Mouse (Mus musculus) urinary bladder, adult 18-20 months (tissue): ENCODE data around the gene Cerk.
"Not testable (repeated sequence)": the region's sequence is repeated elsewhere in the genome, so short reads cannot be mapped to it uniquely, and the experiment has no call there.

Source experiments
- DNase-seq, 2 experiments: peaks; one replicate each; pipeline ENCODE4 v3.0.0; 2022; ENCODE audit warnings: low spot score in 2 of 2, mixed read lengths in 2 of 2

Cerk gene

DNA sequence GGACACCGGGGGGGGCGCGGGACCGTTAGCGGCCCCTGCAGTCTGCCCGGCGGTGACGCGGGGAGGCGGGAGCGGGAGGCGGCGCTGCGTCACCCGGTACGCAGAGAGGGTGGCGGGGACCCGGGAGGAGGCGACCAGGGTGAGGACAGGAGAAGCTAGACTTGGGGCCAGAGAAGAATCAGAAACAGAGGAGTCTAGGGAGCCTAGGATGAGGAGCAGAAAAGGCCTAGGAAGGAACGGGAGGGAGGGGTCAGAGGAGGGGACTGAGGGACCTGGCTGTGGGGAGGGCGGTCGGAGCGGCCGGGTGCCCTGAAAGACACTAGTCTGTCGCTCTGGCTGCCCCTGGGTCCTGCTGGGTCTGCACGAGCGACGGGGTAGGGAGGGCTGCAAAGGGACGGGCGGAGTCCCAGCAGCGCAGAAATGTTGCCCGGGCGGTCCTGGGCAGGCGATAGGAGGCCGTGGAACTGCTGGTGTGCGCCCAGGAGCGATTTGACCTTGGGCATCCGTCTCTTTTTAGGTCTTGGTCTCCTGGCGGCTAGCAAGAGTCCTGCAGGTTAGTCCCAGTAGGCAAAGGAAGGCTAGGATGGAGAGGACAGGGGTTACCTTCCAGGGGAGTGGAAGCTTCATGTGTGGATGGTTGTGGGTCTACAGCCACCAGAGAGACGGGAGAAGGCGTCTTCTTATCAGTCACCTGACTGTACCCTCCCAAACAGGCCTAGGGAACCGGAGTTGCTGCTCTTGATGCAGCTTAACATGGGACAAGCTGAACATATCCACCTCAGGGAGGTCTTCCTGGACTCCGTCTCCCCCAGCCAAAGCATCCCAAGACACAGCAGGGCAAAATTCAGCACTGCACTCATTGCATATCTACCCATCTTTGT, at the start of gene Cerk:
TSS of gene Cerk (minus strand) at position 453 of the 881 bp plus-strand sequence.
- peak; percentile 70 to 72 for DNase-seq

DNA sequence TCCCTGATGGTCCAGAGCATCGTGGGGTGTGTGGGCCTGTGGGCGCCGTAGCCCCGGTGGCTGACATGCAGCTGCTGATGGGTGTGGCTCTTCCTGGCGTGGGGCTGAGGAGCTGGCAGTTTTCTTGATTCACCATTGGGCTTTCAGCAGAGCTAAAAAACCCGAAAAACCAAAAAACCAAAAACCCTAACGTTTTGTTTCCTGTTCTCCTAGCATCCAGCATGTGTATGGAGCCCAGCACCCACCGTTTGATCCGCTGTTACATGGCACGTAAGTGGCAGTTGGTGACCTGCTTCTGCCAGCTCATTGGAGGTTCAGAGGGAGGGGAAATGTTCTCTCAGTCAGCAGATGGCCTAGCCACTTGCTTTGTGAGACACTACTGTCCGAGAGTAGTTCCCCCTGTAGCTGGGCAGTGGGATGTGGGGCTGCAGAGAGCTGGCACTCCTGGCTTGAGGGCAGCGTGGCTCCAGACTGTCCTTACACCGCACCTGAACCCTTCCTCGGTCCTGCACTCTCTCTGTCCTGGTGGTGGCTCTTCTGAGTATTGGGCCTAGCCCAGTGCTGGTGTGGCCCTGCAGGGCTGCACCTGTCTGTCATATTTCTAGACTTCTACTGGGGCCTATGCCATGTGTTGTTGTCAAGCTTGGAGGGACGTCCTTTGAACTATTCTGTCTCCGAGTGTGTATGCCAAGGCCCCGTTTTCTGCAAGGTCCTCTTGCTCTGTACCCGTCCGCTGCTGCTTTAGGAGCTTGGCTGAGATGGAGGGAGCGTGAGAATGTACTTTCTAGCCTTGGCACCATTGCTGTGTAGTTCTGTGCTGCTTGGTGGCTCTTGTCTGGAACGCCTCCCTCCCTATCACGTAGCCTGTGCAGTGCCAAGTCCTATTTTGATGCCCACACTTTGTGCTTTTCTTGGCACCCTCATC, 48.8 kb upstream of the Cerk start:
- no peak for DNase-seq

DNA sequence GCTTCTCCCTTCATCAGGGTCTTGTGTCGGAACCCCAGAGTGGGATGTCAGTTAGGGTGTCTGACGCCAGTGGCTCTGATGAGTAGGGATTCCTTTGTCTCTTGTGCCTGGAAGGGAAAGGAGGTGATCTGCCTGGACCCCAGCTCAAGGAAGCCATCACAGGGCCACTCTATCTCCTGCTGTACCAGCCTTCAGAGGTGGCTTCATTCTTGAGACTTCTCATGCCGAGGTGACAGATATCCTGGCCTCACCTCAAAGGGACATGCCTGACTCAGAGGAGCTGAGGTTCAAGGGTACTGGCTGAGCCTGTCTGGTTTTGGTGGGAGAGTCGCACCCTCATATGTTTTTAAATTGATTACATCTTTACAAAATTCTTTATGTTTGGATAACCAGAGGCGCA, 48.1 kb upstream of the Cerk start:
- no peak for DNase-seq

DNA sequence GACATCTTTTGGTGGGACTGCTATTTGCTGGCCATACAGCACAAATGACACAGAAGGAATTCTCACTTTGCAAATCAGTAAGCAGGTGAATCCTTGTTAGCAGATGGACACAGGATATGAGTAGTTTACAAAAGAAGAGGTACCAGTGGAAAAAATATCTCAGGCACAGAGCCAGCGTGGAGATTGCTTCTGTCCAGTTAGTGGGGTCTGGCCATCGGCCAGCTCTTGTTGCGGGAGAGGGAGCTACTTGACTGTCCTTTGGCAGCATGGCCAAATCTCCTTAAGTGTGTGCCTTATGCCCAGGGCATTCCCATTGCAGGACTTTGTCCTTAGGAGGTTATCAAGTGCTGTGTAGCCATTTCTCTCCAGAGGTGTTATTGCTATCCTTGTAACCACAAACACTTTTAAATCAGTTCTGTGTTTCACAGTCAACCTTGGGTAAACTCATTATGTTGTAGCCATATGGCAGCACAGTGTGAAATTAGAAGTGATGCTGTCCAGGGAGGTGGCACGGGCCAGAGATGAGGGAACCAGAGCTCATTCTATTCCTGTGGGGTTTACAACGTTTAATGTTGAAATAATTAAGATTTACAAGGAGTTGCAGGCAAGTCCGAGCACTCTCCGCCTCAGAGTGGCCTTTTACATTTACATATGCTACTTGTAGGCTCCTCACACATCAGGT, 46.0 kb upstream of the Cerk start:
- DNase-seq, result no peak

DNA sequence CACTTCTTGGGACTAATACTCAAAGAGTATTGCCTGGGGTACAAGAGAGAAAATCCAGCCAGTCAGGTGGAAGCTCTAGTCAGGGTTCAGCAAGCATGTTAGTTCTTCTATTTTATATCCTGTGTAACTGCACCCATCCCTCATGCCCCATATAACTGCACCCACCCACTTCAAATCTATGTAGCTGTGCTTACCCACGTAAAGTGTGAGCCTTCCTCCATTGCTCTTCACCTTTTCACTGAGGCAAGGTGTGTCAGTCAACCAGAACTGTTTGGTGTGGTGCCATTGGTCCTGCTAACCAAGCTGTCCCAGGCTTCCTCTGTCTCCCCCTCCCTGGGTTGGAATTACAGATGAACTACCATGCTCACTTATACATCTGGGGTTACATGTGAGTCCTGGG, 45.2 kb upstream of the Cerk start:
- no peak for DNase-seq

DNA sequence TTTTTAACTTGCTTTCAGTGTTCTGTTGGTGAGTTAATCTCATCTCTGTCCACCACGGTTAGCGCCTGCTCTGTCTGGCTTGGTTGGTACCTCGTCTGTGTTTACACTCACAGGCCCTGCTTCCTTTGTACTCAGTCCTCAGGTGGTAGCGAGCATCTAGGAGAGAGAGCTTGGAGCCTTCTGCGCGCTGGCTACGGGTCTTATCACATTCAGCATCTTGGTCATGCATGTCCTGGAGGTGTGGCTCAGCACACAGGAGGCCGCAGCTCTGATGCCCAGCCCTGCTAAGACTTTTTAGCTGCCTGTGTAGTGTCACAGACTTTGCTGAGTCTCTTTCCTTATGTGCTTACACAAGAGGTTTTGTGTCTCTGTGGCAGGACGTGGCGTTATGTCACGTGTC, 43.7 kb upstream of the Cerk start:
- no peak for DNase-seq

DNA sequence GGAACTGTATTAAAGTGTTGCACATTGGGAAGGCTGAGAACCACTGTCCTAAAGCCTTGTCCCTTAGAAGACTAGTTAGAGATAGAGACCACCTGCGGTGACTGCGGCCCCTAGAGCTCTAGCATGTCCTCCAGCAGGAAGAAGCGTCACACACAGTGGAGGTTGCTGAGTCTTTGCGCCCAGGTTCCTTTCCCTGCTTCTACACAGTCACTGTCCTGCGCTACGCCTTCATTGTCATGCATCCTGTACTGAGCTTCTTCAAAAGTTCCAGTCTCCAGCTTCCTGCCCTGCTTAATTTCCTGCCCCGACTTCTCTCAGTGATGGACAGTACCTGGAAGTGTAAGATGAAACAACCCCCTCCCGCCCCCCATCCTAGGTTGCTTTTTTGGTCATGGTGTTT, 43.1 kb upstream of the Cerk start:
- DNase-seq, result no peak

DNA sequence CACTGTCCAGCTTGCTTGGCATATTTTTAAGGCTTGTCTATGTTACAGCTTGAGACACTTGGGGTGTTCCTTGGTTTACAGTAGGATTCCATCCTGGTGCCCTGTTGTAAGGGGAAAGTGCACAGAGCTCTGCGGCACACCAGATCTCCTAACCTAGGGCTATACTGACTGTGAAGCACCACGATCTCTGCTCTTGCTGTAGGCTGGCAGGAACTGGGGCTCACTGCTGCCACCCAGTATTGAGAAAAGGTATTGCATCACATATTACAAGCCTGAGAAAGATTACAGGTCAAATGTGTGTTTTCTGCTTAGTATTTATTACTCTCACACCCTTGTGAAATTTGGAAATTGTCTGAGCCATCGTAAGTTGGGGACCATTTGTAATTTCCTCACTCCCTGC, 42.2 kb upstream of the Cerk start:
- DNase-seq, result no peak

DNA sequence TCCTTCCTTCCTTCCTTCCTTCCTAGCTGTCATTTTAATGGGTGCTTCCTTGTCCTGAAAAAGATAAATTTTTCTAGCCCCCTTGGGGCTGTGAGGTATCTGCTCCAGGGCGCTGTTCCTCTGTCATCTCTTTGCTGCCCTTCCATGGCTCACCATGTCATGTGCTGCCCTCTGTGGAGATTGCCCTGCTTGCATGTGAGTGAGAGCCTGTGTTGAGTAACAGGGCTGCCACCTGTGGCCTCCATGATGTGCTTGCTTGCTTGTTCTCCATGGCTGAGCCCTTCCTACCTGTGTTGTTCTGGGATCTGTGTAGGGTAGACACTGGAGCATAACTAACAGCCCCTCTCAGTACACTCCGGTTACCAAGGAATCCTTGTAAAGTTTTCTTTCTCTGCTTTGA, 41.0 kb upstream of the Cerk start:
- DNase-seq, result no peak

DNA sequence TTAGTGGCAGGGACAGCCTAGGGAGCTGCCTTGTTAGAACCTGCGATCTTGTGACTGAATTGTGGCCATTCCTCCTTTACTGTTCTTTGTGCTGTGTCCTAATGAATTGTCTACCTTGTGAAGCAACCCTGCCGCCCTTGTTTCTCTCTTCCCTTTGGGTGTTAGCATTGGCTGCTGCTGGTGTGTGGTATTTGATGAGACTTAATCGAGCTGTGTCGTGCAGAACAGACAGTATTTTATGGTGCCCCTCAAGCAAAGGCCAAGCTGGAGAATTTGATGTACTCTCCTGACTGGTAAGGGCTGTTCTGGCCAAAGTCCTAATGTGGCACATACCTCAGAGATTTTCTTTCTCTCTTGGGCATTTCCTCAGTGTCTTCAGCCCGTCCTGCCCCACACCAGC, 40.3 kb upstream of the Cerk start:
- DNase-seq, result no peak

DNA sequence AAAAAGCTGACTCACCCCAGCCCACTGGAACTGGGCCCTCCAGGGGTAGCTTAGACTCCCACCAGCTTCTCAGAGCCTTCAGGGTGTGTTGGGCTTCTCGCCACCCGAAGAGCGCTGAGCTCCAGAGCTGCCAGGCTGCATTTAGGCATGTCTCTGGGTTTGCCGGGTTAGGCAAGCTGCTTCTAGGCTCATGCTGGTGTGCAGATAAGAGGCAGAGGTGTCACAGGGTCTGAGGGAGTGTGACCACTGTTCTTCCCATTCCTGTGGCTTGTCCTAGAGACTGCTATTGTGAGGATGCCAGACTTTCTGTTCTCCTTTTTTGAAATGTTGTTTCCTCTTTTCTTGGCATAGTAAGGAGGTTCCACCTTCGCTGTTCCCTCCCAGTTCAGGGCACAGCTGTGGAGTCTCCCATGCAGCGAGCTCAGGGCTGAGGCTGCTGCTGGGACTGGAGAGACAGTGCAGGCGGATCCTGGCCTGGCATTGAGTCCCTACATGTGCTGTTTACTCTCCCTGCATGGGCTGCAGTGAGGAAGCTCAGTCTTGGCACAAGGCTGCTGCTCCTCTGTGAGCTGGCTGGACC, 39.1 kb upstream of the Cerk start:
- no peak for DNase-seq

DNA sequence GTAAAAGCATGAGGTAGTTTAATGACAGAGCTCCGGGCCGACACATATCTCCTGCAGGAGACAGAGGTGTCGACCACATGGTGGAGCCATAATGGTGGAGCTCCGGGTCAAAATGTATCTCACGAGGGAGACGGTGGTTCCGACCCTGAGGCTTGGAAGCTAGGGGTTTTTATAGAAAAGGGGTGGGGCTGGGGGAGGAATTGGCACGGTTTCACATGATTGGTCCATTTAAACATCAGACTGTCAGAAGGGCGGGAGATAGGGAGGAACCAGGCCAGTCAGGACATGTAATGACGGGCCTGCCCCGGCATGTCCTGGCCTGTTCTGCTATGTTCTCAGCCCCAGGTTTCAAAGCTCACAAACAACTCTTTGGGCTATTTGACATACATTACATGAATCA, 36.0 kb upstream of the Cerk start:
- DNase-seq, result not testable (repeated sequence)

DNA sequence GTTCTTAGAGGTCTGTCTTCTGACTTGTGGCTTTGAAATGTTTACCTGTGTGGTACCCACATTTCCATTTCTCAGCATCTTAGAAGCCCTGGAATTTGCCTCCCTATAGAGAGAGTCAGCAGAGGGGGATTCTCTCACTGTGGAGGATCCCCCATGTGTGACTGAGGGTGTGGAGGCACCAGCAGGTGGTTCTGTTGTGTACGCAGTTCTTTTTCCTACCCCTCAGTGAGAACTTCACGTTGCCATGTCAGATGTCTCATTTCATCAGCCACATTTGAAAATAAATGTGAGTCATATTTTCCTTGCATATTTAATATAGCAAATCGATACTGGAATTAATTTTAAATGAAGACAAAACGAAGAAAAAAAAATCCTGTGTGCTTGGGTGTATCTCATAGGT, 35.4 kb upstream of the Cerk start:
- no peak for DNase-seq

DNA sequence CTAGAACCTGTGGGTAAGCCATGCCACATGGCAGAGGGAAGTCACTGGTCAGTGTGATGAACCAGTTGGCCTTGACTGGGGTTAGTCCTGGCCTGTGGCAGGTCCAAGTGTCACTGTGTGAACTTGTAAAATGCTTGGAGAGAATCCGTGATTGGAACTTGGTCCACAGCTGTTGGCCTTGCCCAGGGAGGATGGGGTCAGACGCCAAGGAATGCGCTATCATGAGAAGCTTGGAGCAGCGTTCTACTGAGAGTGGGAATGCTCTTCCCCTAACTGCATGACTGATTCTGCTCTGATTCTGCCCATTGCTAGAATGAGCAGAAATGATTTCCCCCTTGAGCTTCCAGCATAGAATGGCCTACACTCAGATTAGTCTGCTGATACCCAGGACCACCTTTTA, 34.8 kb upstream of the Cerk start:
- no peak for DNase-seq

DNA sequence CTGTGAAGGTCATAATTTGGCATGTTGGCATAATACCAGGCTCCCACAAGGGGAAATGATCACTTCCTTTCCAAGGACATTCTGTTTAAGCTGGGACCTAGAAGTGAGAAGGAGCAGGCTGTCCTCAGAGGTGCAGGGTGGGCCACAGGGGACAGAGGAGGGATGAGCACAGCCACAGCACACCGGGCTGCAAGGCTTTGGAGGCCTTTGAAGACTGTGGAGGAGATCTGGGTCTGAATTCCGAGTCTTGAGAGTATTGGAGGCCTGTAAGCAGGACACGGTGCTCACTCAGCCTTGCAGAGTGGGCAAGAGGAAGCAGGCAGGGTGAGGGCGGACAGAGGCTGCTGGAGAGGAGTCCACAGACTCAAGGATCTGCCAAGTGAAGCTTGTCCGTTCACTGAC, 34.3 kb upstream of the Cerk start:
- DNase-seq, result no peak

DNA sequence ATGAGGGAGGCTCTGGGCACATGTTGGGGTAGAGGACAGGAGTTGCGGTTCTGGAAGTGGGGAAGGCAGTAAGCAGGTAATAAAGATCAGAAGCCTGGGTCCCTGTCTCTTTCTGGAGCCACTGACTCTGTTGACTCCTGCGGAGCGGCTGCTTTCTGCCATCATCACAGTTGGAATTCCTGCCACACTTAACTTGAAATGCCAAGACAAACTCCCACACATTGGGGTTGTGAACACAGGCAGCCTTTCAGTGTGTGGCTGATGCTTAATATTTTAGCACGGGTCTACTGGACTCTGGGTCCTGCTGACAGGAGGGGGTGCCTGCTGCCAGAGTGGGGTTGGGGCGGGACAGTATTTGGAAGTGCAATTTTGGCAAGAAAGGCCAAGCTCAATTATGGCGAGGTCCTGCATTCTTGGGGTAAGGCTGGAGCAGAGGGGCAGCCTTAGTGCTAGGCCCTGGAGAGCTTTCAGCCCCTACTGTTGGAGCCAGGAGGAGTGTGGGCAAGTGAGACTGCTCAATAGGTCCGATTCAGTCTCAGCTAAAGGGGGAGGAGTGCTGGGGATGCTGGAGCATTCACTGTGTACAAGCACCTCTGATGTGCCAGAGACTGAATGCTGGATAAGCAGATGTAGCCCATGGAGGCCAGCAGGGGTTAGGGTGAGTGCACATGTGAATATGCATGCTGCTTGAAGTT, 33.7 kb upstream of the Cerk start:
- DNase-seq, result no peak

DNA sequence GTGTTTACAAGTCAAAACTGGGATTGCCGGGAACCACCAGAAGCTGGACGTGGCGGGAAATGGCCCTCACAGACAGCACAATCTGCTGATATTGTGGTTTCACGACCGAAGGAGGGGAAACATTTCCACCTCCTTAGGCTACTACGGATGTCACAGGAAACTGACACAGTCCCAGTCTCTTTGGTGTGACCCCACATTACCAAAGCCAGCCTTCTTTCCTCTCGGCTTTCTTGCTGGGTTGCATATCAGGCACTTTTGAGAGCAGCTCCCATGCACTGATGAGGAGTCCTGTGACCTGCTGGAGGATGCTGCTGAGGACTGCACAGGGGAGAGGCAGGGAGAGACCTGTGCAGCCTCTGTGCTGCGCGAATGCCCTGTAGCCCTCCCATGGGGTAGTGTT, 30.7 kb upstream of the Cerk start:
- not testable (repeated sequence) for DNase-seq

DNA sequence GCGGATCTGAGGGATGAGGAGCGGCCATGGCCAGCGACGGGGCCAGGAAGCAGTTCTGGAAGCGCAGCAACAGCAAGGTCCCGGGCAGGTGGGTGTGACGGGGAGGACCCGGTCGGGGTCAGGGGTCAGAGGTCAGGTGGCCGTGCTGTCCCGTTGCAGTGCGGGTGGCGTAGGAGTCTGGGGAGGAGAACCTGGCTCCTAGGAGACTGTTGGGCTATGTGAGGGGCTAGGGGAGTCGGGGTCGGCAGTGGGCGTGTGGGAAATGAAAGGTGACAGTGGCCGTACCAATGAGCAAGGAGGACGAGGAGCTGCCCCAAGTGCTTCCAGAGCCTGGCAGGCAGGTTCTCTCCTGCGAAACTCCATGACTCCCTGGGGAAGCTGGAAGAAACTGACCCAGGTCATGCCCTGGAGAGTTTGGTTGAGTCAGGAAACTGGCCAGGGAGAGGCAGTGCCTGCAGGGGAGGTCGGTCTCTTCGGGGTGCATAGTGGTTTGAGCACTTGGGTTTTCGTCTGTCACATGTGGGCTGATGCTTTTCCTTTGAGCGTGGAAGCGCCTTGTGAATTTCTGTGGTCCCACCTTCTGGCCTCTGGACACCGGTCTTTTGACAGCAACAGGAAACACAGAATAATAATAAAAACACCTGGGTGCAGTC, 28.7 kb upstream of the Cerk start:
- no peak for DNase-seq

DNA sequence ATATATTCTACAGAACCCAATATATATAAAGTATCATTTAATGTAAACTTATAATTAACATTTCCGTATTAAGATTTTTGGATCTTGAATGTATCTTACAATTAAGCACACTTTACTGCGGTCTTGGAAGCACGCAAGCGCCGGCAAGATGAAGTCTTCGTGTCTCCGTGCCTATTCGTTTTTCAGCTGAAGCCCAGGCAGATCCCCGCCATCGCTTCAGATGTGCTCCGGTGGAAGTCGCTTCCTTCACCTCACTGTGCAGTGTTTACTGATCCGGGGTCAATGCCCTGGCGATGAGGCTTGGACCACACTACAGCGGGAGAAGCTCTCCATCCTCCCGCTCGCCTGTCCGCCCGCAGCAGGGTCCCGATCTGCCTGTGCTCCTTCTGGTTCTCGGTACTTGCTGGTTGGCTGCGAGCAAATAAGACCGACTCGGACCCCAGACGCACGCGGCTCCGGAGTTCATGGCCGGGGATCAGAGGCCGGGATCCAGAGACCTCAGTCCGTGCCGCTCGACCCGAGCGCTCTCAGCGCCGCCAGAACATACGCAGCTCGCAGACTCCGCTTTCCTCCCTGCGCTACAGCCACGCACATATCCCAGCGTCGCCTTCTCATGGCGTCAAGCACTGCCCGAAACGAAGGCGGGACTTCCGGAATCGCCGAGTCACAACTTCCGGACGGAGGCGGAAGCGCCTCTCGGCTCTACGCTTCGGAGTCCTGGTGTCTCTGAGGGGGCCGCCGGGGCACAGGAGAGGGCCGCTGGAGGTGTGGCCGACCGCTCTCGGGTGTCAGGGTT, 28.0 kb upstream of the Cerk start, which contains the start of gene Tbc1d22a:
TSS of gene Tbc1d22a (plus strand) at position 707 of the 796 bp plus-strand sequence.
- peak; percentile 87 to 89 for DNase-seq

DNA sequence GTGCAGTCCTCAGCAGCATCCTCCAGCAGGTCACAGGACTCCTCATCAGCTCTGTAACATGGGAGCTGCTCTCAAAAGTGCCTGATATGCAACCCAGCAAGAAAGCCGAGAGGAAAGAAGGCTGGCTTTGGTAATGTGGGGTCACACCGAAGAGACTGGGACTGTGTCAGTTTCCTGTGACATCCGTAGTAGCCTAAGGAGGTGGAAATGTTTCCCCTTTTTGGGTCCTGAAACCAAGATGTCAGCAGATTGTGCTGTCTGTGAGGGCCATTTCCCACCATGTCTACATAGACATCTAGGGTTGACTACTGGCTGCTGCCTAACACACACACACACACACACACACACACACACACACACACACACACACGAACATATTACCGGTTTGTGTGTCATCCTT, 26.3 kb upstream of the Cerk start:
- not testable (repeated sequence) for DNase-seq
